Mouse (Mus musculus) midbrain, embryonic 15.5 days (tissue): Measurements from ENCODE around the gene Ftsj1. TPM values are rescaled to one million over a fixed set of nuclear protein-coding genes. Genes with fewer than 3 reads are reported as not detected.

ENCODE experiments used
- ATAC-seq: fragments of 200-750 bp; cut with Nextera tagmentation; replicated peaks from 2 replicates; pipeline ENCODE4 v1.8.0; 2017; ENCODE audit warnings: moderate TSS enrichment
- H3K27ac ChIP-seq: fragments of 300-500 bp; sonication (generic); 2 replicates; pipeline ENCODE4 v1.5.1; 2015; ENCODE audit warnings: mild to moderate bottlenecking, inconsistent platforms
- H3K27me3 ChIP-seq: fragments of 300-500 bp; sonication (generic); replicated peaks from 2 replicates; pipeline ENCODE4 v1.6.1; 2015; ENCODE audit warnings: inconsistent platforms
- H3K36me3 ChIP-seq: fragments of 300-500 bp; sonication (generic); replicated peaks from 2 replicates; pipeline ENCODE4 v1.6.1; 2015; ENCODE audit warnings: inconsistent platforms
- H3K4me1 ChIP-seq: fragments of 300-500 bp; sonication (generic); 2 replicates; pipeline ENCODE4 v1.6.1; 2015; ENCODE audit warnings: inconsistent platforms
- H3K4me2 ChIP-seq: fragments of 300-500 bp; sonication (generic); 2 replicates; pipeline ENCODE4 v1.6.1; 2015; ENCODE audit warnings: inconsistent platforms, mild to moderate bottlenecking, moderate library complexity
- H3K4me3 ChIP-seq: fragments of 300-500 bp; sonication (generic); 2 replicates; pipeline ENCODE4 v1.5.1; 2015; ENCODE audit warnings: mild to moderate bottlenecking, inconsistent platforms
- H3K9ac ChIP-seq: fragments of 300-500 bp; sonication (generic); 2 replicates; pipeline ENCODE4 v1.6.1; 2015; ENCODE audit warnings: mild to moderate bottlenecking, inconsistent platforms
- H3K9me3 ChIP-seq: fragments of 300-500 bp; sonication (generic); 2 replicates; pipeline ENCODE4 v1.6.1; 2016; ENCODE audit warnings: inconsistent platforms
- WGBS: fragments of 180-500 bp; shearing (Covaris S2); methylation state at CpG from one replicate; pipeline ENCODE4 v1.1.7; 2015; ENCODE audit warnings: mixed read lengths; 5-methylcytosine and 5-hydroxymethylcytosine counted together
- polyA plus RNA-seq: library from polyadenylated mRNA; unstranded; fragments of >200 nt; fragmentation: Nextera tagmentation; extraction: Ambion mirVana; gene quantifications from 2 replicates; pipeline ENCODE4 v1.2.1, GENCODE M21; 2015

Gene Ftsj1
- polyA plus RNA-seq, 1 experiment from 2014 or later, result 51.7 TPM

- H3K27me3 ChIP-seq, result no peaks in the 10 kb centered on the region
- WGBS, result 78% methylated on average over 7 of the region's 7 CpGs
Measured at GRCm38 (mm10) chrX:8211490-8212207, 40.6 kb downstream of the Ftsj1 start.

DNA sequence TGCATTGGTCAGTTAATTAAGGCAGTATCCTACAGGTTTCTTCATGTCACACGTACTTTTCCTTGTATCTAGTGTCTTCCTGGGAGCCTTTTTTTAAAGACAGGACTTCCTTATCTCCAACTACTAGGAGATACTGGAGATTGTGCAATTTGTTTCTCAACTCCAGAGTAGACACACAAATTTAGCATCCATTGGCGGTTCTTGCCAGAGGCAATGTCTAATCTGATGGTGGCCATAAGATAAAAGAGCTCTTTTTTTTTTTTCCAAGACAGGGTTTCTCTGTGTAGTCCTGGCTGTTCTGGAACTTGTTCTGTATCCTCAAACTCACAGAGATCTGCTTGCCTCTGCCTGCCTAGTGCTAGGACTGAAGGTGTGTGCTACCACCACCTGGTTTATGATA, 42.5 kb downstream of the Ftsj1 start:
- no peaks in the 10 kb centered on the region for H3K36me3 ChIP-seq
- 76% methylated on average over 2 of the region's 2 CpGs for WGBS
- no peak for ATAC-seq
- H3K4me1 ChIP-seq, result peaks cover 5% of the 10 kb centered on the region; the same call in 1 of the 2 replicates
- no peak overlapping the region for H3K27ac ChIP-seq
- H3K4me2 ChIP-seq, result no peak overlapping the region
- H3K4me3 ChIP-seq, result no peak overlapping the region
- H3K9ac ChIP-seq, result no peak overlapping the region
- H3K27me3 ChIP-seq, result no peaks in the 10 kb centered on the region
- H3K9me3 ChIP-seq, result no peaks in the 10 kb centered on the region

More at GRCm38 (mm10) chrX:8211490-8212207, 40.6 kb downstream of the Ftsj1 start:
- H3K4me1 ChIP-seq, result no peaks in the 10 kb centered on the region; the same call in 1 of the 2 replicates
- H3K9ac ChIP-seq, result no peak overlapping the region
- no peak for ATAC-seq
- no peaks in the 10 kb centered on the region for H3K36me3 ChIP-seq
- no peaks in the 10 kb centered on the region for H3K9me3 ChIP-seq
- H3K27ac ChIP-seq, result no peak overlapping the region
- H3K4me2 ChIP-seq, result no peak overlapping the region
- no peak overlapping the region for H3K4me3 ChIP-seq

- 30% methylated on average over 4 of the region's 4 CpGs for WGBS
- Histone ChIP-seq H3K9ac (no peak overlapping the region), H3K36me3 (no peaks in the 10 kb centered on the region), H3K27me3 (no peaks in the 10 kb centered on the region), H3K9me3 (no peaks in the 10 kb centered on the region), H3K4me3 (peak overlapping the region; percentile 50; the same call in 1 of the 2 replicates), H3K4me2 (peak overlapping the region; percentile 55; the same call in 1 of the 2 replicates), H3K4me1 (peaks cover 5% of the 10 kb centered on the region; the same call in 1 of the 2 replicates), H3K27ac (no peak overlapping the region)
- no peak for ATAC-seq
Measured at GRCm38 (mm10) chrX:8207224-8207623, 45.0 kb downstream of the Ftsj1 start.

GRCm38 (mm10) chrX:8206694-8207197, 45.5 kb downstream of the Ftsj1 start:
- Histone ChIP-seq H3K4me3 (peak overlapping the region; percentile 50), H3K4me1 (peaks cover 5% of the 10 kb centered on the region; the same call in 1 of the 2 replicates), H3K27me3 (no peaks in the 10 kb centered on the region), H3K4me2 (peak overlapping the region; percentile 55), H3K36me3 (no peaks in the 10 kb centered on the region), H3K27ac (peak overlapping the region; percentile 71; the same call in 1 of the 2 replicates), H3K9me3 (no peaks in the 10 kb centered on the region), H3K9ac (peak overlapping the region; percentile 52; the same call in 1 of the 2 replicates)
- peak; percentile 32; the same call in 1 of the 2 replicates for ATAC-seq
- WGBS, result 21% methylated on average over 11 of the region's 11 CpGs

- Histone ChIP-seq H3K4me2 (peak within 1 kb of the TSS; percentile 55), H3K4me3 (peak within 1 kb of the TSS; percentile 50), H3K9me3 (no peaks in the 10 kb centered on the region), H3K27ac (peak within 1 kb of the TSS; percentile 71), H3K9ac (peak within 1 kb of the TSS; percentile 52), H3K4me1 (peaks cover 5% of the 10 kb centered on the region; the same call in 1 of the 2 replicates), H3K27me3 (no peaks in the 10 kb centered on the region), H3K36me3 (no peaks in the 10 kb centered on the region)
- 13% methylated on average over 39 of the region's 46 CpGs for WGBS
- peak; percentile 96 for ATAC-seq
Measured at GRCm38 (mm10) chrX:8206015-8206693, 46.1 kb downstream of the Ftsj1 start, which contains the start of gene Porcn. Gene Porcn (minus strand): TSS chrX:8206525.

- H3K27me3 ChIP-seq, result no peaks in the 10 kb centered on the region
- peak overlapping the region; percentile 55 for H3K4me2 ChIP-seq
- H3K27ac ChIP-seq, result 0 out of 2 replicates have a peak overlapping the region, but pooled peaks have one; percentile 71
- H3K4me1 ChIP-seq, result peaks cover 5% of the 10 kb centered on the region; the same call in 1 of the 2 replicates
- peak overlapping the region; percentile 52 for H3K9ac ChIP-seq
- H3K36me3 ChIP-seq, result no peaks in the 10 kb centered on the region
- 44% methylated on average over 7 of the region's 7 CpGs for WGBS
- H3K4me3 ChIP-seq, result peak overlapping the region; percentile 50
- peak; percentile 28; the same call in 1 of the 2 replicates for ATAC-seq
- H3K9me3 ChIP-seq, result no peaks in the 10 kb centered on the region
Measured at GRCm38 (mm10) chrX:8205551-8205950, 46.7 kb downstream of the Ftsj1 start.

- ATAC-seq, result no peak
- peaks cover 5% of the 10 kb centered on the region; the same call in 1 of the 2 replicates for H3K4me1 ChIP-seq
- no peak overlapping the region for H3K9ac ChIP-seq
- H3K36me3 ChIP-seq, result no peaks in the 10 kb centered on the region
- WGBS, result 68% methylated on average over 4 of the region's 4 CpGs
- peak overlapping the region; percentile 55 for H3K4me2 ChIP-seq
- no peaks in the 10 kb centered on the region for H3K27me3 ChIP-seq
- H3K27ac ChIP-seq, result no peak overlapping the region
- peak overlapping the region; percentile 50 for H3K4me3 ChIP-seq
- no peaks in the 10 kb centered on the region for H3K9me3 ChIP-seq
Measured at GRCm38 (mm10) chrX:8205088-8205487, 47.1 kb downstream of the Ftsj1 start.

DNA sequence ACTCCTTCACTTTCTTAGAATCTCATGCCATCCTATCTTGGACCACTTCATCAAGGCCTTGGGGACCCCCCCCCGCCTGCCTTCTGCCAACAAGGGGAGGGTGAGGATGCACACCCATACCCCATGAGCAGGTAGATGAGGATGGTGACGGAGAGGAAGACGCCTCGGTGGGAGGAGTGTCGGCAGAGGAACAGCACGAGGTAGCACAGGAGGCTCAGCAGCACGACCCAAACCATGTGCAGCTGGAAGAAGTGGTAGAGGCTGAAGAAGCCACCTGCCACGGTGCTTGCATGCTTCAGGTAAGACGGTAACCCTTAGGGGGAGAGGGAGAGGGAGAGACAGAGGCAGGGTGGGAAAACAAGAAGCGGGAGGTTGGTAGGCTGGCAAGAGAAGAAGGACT, 48.1 kb downstream of the Ftsj1 start:
- WGBS, result 82% methylated on average over 10 of the region's 10 CpGs
- H3K27me3 ChIP-seq, result no peaks in the 10 kb centered on the region

GRCm38 (mm10) chrX:8203105-8203504, 49.1 kb downstream of the Ftsj1 start:
- H3K9ac ChIP-seq, result no peak overlapping the region
- no peak overlapping the region for H3K4me2 ChIP-seq
- 86% methylated on average over 14 of the region's 14 CpGs for WGBS
- peaks cover 5% of the 10 kb centered on the region; the same call in 1 of the 2 replicates for H3K4me1 ChIP-seq
- no peak for ATAC-seq
- H3K4me3 ChIP-seq, result no peak overlapping the region
- H3K27me3 ChIP-seq, result no peaks in the 10 kb centered on the region
- H3K36me3 ChIP-seq, result no peaks in the 10 kb centered on the region; the same call in 1 of the 2 replicates
- no peak overlapping the region for H3K27ac ChIP-seq
- H3K9me3 ChIP-seq, result no peaks in the 10 kb centered on the region

More for the DNA sequence above, 48.1 kb downstream of the Ftsj1 start:
- H3K9me3 ChIP-seq, result no peaks in the 10 kb centered on the region
- no peak overlapping the region for H3K4me3 ChIP-seq
- H3K27ac ChIP-seq, result no peak overlapping the region
- ATAC-seq, result no peak
- H3K36me3 ChIP-seq, result no peaks in the 10 kb centered on the region; the same call in 1 of the 2 replicates
- no peak overlapping the region for H3K4me2 ChIP-seq
- no peak overlapping the region for H3K9ac ChIP-seq
- peaks cover 5% of the 10 kb centered on the region; the same call in 1 of the 2 replicates for H3K4me1 ChIP-seq

DNA sequence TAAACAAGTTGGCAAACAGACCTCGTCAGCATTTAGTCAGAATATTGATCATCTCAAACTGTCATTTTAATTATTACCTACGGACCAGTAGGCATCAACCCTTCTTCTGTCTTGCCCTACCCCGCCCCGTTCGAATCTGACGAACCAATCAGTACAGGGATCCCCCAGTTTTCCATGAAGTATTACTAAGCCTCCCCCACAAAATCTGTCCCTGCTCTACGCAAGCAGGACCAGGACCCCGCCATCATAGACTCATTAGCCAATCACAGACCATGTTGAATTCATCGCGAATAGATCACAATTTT, 58.8 kb downstream of the Ftsj1 start, which contains the start of gene Ebp:
Gene Ebp (minus strand): TSS at position 94 of the 305 bp plus-strand sequence.
- no peaks in the 10 kb centered on the region for H3K9me3 ChIP-seq
- H3K4me2 ChIP-seq, result peak within 1 kb of the TSS; percentile 56
- no peaks in the 10 kb centered on the region for H3K36me3 ChIP-seq
- H3K27me3 ChIP-seq, result no peaks in the 10 kb centered on the region
- peak within 1 kb of the TSS; percentile 51 for H3K9ac ChIP-seq
- WGBS, result 21% methylated on average over 10 of the region's 10 CpGs
- H3K27ac ChIP-seq, result peak within 1 kb of the TSS; percentile 80
- ATAC-seq, result peak; percentile 78
- H3K4me1 ChIP-seq, result peaks cover 6% of the 10 kb centered on the region; the same call in 1 of the 2 replicates
- peak within 1 kb of the TSS; percentile 55 for H3K4me3 ChIP-seq

DNA sequence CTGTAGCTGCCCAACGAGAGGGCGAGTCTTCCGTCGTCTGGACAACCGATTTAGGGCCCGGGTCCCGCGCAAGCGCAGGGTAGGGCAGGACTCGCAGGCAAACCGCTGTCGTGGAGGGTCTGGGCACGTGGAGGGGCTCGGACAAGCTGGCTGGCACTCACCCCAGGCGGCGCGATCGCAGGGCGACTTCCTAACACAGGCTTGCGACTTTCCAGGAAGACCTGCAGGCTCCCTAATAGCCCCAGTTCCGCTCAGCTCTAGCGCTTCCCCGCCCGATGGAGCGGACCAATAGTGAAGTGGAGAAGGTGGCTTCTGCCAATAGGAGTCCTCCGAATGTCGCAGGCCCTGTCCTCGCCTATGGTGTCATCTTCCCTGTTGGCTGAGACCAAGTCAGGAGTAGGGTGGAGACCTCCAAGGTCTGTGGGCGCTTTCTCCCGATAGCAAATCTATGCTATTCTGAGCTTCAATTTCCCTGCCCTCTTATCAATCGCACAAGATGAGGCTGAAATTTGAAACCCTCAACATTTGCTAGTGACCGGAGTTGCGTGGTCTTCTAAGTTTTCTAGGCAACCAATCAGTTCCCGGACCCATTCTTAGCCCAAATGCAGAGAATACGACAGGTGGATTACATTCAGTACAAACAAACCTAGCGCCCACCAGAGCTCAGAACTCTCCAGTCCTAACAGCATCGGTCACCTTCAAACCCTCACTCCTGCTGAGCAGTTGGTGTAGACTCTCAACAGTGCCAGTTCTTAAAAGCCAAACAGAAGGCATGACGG, 59.4 kb downstream of the Ftsj1 start:
- Histone ChIP-seq H3K9me3 (no peaks in the 10 kb centered on the region), H3K27me3 (no peaks in the 10 kb centered on the region), H3K9ac (peak overlapping the region; percentile 51), H3K27ac (peak overlapping the region; percentile 80), H3K36me3 (no peaks in the 10 kb centered on the region), H3K4me3 (peak overlapping the region; percentile 55), H3K4me2 (peak overlapping the region; percentile 56), H3K4me1 (peaks cover 6% of the 10 kb centered on the region; the same call in 1 of the 2 replicates)
- 24% methylated on average over 38 of the region's 38 CpGs for WGBS
- ATAC-seq, result peak; percentile 98
